Mouse (Mus musculus): ENCODE results near the gene Cnpy3.

DNA sequence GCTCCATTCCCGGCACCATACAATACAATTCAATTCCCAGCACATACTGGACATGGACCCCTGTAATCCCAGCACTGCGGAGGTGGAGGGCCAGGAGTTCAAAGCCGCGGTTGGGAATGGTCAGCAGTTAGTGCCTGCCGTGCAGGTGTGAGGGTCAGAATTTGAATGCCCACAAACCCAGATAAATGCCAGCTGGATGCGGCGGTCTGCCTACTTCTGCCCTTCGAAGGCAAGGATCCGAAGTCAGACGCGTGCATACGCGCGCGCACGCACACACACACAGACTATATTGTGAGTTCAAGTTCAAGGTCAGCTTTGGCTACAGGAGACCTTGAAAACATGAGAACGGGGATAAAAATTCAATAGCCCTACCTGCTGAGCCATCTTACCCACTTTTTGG, 19.6 kb upstream of the Cnpy3 start:
- TF ChIP-seq CTCF (conservative IDR thresholded peaks at IDR 0.05; ENCODE audit: low read length) (no peak), NANOG (IDR thresholded peaks at IDR 0.05; ENCODE audit: borderline replicate concordance, low read length) (no peak), POU5F1 (IDR thresholded peaks at IDR 0.05; ENCODE audit: borderline replicate concordance, low read length) (no peak)

Data from E14TG2a.4 (cell line).